Mouse (Mus musculus) frontal cortex, postnatal 10 days (tissue): ENCODE measurements around the gene Parpbp.

Source experiments
- DNase-seq, 2 experiments: peaks; one replicate each; pipeline ENCODE4 v3.0.0; 2022; ENCODE audit warnings: low spot score in 2 of 2, mixed read lengths in 1 of 2

The Parpbp gene

GRCm38 (mm10) chr10:88146707-88147477, at the start of gene Parpbp, which contains the start of gene Nup37:
Gene Parpbp, minus strand, starts transcription at chr10:88146941.
Gene Nup37, plus strand, starts transcription at chr10:88146992.
- peak; percentile 65 to 83 for DNase-seq

- DNase-seq = no peak
Observed at GRCm38 (mm10) chr10:88167438-88168077, 20.8 kb upstream of the Parpbp start.

DNA sequence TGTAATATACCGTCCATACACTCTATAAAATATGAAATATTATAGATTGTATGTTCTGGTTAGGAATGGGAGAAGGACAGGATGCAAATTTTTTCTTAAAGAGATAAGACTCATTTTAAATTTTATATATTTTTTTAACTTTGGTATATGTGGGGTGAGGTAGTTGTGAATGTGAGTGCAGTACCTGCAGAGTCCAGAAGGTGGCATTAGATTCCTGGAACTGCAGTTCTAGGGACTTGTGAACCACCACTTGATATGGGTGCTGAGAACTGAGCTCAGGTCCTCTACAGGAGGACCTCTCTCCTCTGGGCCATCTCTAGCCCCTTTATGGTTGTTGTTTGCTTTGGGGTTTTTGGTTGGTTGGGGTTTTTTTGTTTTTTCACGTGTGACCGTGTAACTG, 19.4 kb upstream of the Parpbp start:
- DNase-seq = no peak

GRCm38 (mm10) chr10:88162676-88163075, 15.9 kb upstream of the Parpbp start:
- no peak for DNase-seq

DNA sequence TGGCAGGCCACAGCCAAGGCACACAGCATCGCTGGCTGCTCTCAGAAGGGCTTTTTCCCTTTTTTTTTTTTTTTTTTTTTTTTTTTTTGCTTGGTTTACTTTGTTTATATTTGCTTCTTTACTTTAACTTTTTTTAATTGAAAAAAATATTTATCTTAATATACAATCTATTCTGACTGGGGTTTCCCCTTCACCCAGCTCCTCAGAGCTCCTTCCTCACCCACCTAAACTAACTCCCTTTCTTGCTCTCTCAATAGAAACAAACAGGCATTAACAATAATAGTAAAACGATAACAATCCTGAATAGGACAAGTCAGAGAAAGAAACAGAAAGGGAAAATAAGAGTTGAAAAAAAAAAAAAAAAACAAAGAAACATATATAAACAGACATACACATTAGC, 15.4 kb upstream of the Parpbp start:
- DNase-seq = no peak

DNA sequence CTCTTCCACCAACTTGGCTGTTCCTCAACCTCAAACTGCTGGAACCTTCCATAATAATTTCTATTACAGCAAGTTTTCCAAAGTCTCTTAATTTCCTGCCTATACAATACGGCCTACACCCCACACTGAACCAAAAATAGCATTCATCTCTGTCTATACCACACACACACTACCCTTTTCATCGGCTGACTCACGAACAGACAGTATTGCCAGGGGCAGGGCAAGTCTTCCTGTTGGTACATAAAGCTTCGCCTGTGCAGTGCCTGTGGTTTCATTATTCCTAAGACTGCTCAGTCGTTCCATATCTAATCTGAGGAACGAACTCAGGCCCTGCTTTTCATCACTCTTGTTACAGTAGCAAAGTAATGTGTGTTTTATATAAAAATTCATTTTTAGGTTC, 4.9 kb upstream of the Parpbp start:
- DNase-seq = no peak

DNA sequence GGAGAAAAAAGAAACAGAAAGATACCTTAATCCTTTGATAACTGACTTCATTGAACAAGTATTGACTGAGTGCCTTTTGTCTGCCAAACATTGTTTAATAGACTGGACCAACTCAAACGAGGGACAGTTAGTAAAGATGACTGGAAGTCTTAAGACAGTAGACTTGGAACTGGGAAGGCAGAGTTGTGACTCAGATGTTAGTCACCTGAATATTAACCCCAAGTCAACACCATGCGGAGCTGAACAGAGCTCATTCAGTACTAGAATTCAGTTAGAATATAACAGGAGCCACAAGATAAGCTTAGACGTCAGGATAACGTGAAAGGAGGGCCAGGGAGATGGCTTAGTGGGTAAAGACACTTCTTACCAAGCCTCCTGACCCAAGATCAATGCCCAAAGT, 3.6 kb upstream of the Parpbp start:
- no peak for DNase-seq

DNA sequence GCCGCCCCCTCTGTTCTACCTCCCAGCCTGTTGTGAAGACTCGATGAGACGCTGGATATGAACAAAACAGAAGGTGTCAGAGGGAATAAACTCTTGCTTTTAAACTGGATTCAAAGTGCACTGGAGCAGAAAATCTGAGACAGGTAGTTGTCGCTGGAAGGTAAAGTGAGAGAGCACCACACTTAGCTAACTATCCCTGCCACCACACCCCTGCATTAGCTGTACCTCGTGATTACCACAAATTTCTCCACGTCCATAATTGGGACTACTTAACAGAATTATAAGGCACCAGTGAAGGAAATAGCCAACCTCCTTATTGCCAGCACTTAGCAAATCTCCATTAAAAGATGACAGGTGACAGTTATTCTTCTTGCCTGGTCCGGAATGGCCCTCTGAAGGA, 554 bp downstream of the Parpbp start:
- DNase-seq = no peak

DNA sequence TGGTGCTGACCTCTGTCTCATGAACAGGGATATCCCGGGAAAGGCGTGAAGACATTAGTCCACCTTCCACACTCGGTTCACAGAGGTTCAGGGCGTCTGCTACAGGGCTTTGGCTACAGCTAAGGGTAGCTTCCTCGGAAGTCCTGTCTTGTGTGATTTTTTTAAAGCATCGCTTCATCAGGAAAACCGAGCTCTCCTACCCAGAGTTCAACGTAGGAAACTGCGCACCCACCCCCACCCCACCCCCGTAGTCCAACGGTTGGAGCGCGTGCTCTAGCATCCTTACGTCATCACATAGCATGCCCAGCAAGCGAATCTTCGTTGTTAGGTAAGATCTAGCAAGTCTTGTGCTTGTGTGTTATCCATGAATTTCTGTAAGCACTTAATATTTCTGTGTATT, 11.1 kb downstream of the Parpbp start:
- no peak for DNase-seq

DNA sequence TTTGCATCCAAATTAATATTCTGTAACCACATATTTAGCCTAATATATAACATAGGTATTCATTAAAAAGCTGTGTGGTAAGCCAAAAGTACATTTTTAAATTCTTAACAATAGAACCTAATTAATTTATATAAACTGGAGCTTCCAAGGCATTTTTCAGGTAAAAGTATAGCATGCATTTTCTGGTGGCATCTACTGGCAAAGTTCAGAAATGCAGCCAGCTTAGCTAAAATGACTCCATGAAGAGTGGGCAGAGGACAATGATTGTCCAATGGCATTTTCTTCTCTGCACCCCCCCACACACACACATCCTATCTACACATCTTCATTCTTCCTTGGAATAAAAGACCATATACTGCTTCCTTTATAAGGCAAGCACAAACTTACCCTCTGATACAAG, 27.0 kb downstream of the Parpbp start:
- DNase-seq = no peak

- no peak for DNase-seq
Observed at GRCm38 (mm10) chr10:88113290-88113689, 33.5 kb downstream of the Parpbp start.

GRCm38 (mm10) chr10:88106169-88106568, 40.6 kb downstream of the Parpbp start:
- no peak for DNase-seq

DNA sequence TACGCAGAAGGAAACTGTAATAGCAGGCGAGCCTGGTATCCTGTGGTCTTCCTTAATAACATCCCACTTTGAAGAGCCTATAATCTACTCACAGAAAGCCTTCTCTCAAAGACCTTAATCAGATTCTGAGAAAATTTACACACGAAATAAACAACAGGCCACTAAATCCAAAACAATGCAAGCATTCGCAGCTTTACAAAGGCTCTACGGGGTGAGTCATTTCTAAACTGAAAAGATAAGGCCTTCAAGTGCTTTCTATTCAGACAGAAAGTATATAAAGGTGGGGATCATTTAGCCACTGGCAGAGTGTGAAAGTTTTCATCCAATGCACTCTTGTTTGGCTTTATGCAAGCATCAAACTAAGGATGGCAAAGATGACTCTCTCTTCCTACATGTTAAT, 56.0 kb downstream of the Parpbp start, which contains the start of gene Pmch:
TSS of gene Pmch (plus strand) at position 301 of the 400 bp plus-strand sequence.
- DNase-seq = no peak

GRCm38 (mm10) chr10:88067377-88067776, 79.4 kb downstream of the Parpbp start:
- no peak for DNase-seq

DNA sequence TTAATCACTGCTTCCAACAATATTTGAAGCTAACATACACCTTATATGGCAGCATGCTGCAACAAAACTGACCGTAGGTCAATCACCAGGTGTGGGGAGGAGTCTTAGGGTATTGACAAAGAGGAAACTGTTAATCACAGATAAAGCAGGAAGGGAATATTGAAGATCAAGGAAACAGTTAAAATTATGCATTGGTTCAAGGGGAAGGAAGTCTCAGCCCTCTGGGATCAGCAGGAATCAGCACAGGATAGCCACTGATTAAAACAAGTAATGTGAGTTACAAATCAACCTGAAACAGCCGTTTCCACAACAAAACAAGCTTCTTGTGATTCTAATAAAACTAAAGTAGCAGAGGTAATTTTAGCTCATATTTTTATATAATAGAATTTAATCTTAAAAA, 81.9 kb downstream of the Parpbp start:
- DNase-seq = no peak

DNA sequence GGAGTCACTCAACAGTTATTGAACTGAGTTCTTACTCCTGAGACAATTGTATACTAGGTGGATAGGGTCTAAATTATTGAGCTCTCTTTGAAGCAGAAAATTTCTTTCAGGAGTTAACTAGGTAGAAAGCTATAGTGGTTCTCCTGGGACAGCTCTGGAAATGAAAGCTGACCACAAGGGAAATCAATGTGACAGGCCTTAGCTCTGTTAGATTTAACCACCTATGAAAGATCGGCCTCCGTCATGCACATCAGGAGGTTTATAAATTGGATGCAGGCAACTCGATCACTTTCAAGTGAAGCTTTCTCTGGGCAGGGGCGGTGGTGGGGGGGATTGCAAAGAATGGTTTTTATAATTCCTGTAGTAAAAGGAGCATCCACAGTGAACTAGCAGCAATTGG, 83.3 kb downstream of the Parpbp start:
- no peak for DNase-seq

DNA sequence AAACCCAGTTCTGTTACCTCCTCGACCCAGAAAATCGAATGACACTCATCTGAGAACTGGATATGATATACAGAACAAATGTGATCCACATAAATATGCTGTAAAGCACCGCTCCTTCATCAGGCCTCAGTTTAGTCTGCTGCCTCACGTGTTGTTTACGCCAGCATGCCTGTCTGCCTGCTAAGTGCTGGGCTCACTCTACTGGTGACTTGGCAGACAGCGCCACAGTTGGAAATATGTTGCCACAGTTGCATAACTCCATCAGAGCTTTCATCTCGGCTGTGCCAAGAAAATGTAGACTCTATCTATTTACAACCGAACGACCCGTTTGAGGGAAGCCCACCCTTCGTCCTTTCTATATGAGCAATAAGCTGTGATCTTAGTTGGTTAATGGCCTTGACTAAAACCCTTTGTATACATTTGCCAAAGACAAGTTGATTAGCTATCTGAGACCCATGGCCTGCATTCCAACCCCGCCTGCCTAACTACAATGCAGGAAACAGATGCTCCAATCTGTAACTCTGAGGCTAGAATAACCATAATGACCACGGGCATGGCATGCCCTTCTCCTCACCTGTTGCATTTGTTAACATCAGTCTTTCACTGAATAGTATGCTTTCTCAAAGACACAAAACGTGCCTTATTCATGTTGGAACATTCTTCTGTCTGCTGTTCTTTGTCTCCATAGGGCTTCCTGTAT, 89.6 kb downstream of the Parpbp start:
- DNase-seq = peak; percentile 6 to 11

GRCm38 (mm10) chr10:88054233-88054985, 92.3 kb downstream of the Parpbp start:
- no peak for DNase-seq

- no peak for DNase-seq
Observed at GRCm38 (mm10) chr10:88046098-88046771, 100.5 kb downstream of the Parpbp start.

DNA sequence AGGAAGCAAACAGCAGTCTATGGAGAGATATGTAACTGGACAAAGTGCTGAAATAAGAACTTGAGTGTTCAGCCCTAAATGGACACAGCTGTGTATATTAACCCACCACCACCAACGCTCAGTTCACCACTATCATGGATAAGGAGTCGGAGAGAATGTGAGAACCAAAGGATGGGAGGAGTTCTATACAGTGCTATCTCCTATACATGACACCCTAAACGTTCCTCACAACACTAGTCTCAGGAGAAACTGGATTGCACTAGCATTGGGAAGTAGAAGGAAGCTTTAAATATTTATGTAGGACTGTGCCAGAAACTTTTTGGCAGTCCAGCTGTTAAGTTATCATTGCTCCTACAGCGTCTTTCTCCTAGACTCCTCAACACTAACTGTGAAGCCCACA, 102.4 kb downstream of the Parpbp start:
- DNase-seq = no peak
